Mouse (Mus musculus) heart, adult 9 months (tissue): Measurements from ENCODE around the gene Gm14435.
"Not testable (repeated sequence)": the region's sequence is repeated elsewhere in the genome, so short reads cannot be mapped to it uniquely, and the experiment has no call there.

ENCODE experiments used
- DNase-seq, 2 experiments: peaks; one replicate each; pipeline ENCODE4 v3.0.0; 2022; ENCODE audit warnings: low spot score in 2 of 2

Gm14435 gene

GRCm38 (mm10) chr2:176423294-176423693, at the start of gene Gm14435:
TSS of gene Gm14435 (plus strand) at chr2:176423594.
- not testable (repeated sequence) for DNase-seq
